Mouse (Mus musculus) midbrain, embryonic 13.5 days (tissue): ENCODE results near the gene Fignl2. TPM values are rescaled to one million over a fixed set of nuclear protein-coding genes. Genes with fewer than 3 reads are reported as not detected.

Source experiments
- ATAC-seq: fragments of 200-750 bp; cut with Nextera tagmentation; 2 replicates; pipeline ENCODE4 v1.8.0; 2017; ENCODE audit warnings: mild to moderate bottlenecking, moderate TSS enrichment, moderate library complexity
- H3K27ac ChIP-seq: fragments of 300-500 bp; sonication (generic); 2 replicates; pipeline ENCODE4 v1.5.1; 2015; ENCODE audit warnings: inconsistent platforms, mild to moderate bottlenecking, moderate library complexity
- H3K27me3 ChIP-seq: fragments of 300-500 bp; sonication (generic); 2 replicates; pipeline ENCODE4 v1.6.1; 2015; ENCODE audit warnings: mild to moderate bottlenecking, inconsistent platforms
- H3K36me3 ChIP-seq: fragments of 300-500 bp; sonication (generic); 2 replicates; pipeline ENCODE4 v1.6.1; 2015; ENCODE audit warnings: mild to moderate bottlenecking, inconsistent platforms
- H3K4me1 ChIP-seq: fragments of 300-500 bp; sonication (generic); replicated peaks from 2 replicates; pipeline ENCODE4 v1.6.1; 2015; ENCODE audit warnings: inconsistent platforms
- H3K4me2 ChIP-seq: fragments of 300-500 bp; sonication (generic); replicated peaks from 2 replicates; pipeline ENCODE4 v1.6.1; 2015; ENCODE audit warnings: moderate library complexity, mild to moderate bottlenecking, inconsistent platforms
- H3K4me3 ChIP-seq: fragments of 300-500 bp; sonication (generic); replicated peaks from 2 replicates; pipeline ENCODE4 v1.5.1; 2015; ENCODE audit warnings: mild to moderate bottlenecking, inconsistent platforms
- H3K9ac ChIP-seq: fragments of 300-500 bp; sonication (generic); replicated peaks from 2 replicates; pipeline ENCODE4 v1.6.1; 2015; ENCODE audit warnings: mild to moderate bottlenecking, inconsistent platforms
- H3K9me3 ChIP-seq: fragments of 300-500 bp; sonication (generic); 2 replicates; pipeline ENCODE4 v1.6.1; 2016; ENCODE audit warnings: mild to moderate bottlenecking, inconsistent platforms
- WGBS: fragments of 180-500 bp; shearing (Covaris S2); methylation state at CpG from one replicate; pipeline ENCODE4 v1.1.7; 2015; 5-methylcytosine and 5-hydroxymethylcytosine counted together
- polyA plus RNA-seq: library from polyadenylated mRNA; unstranded; fragments of >200 nt; fragmentation: Nextera tagmentation; extraction: Ambion mirVana; gene quantifications from 2 replicates; pipeline ENCODE4 v1.2.1, GENCODE M21; 2015

Fignl2 gene
- polyA plus RNA-seq, 1 experiment from 2014 or later = 0.11 TPM

GRCm38 (mm10) chr15:101076071-101077000, 2.0 kb downstream of the Fignl2 start:
- Histone ChIP-seq H3K9me3 (no peaks in the 10 kb centered on the region), H3K4me1 (peaks cover 58% of the 10 kb centered on the region), H3K36me3 (no peaks in the 10 kb centered on the region), H3K9ac (peak overlapping the region; percentile 77), H3K27ac (peak overlapping the region; percentile 83), H3K4me3 (peak overlapping the region; percentile 65), H3K4me2 (peak overlapping the region; percentile 84), H3K27me3 (peaks cover 19% of the 10 kb centered on the region)
- 5% methylated on average over 26 of the region's 26 CpGs for WGBS
- ATAC-seq = peak; percentile 38

GRCm38 (mm10) chr15:101075656-101076055, 2.7 kb downstream of the Fignl2 start:
- Histone ChIP-seq H3K4me3 (peak overlapping the region; percentile 65), H3K4me1 (peaks cover 65% of the 10 kb centered on the region), H3K4me2 (peak overlapping the region; percentile 84), H3K9ac (no peak overlapping the region), H3K9me3 (no peaks in the 10 kb centered on the region), H3K27me3 (peaks cover 15% of the 10 kb centered on the region), H3K36me3 (no peaks in the 10 kb centered on the region), H3K27ac (peak overlapping the region; percentile 83)
- no peak for ATAC-seq
- WGBS = 24% methylated on average over 5 of the region's 5 CpGs

GRCm38 (mm10) chr15:101075150-101075549, 3.2 kb downstream of the Fignl2 start:
- 0 out of 2 replicates have a peak overlapping the region, but pooled peaks have one; percentile 9 for H3K27ac ChIP-seq
- H3K4me1 ChIP-seq = peaks cover 67% of the 10 kb centered on the region
- 69% methylated on average over 4 of the region's 4 CpGs for whole genome bisulfite sequencing
- H3K36me3 ChIP-seq = no peaks in the 10 kb centered on the region
- H3K4me3 ChIP-seq = no peak overlapping the region
- H3K27me3 ChIP-seq = peaks cover 12% of the 10 kb centered on the region; the same call in 1 of the 2 replicates
- no peaks in the 10 kb centered on the region for H3K9me3 ChIP-seq
- no peak for ATAC-seq
- H3K9ac ChIP-seq = no peak overlapping the region
- H3K4me2 ChIP-seq = peak overlapping the region; percentile 84

- no peaks in the 10 kb centered on the region for H3K9me3 ChIP-seq
- ATAC-seq = no peak
- H3K4me1 ChIP-seq = peaks cover 69% of the 10 kb centered on the region
- no peaks in the 10 kb centered on the region for H3K36me3 ChIP-seq
- no peak overlapping the region for H3K27ac ChIP-seq
- WGBS = 76% methylated on average over 5 of the region's 5 CpGs
- no peak overlapping the region for H3K9ac ChIP-seq
- 0 out of 2 replicates have a peak, but pooled peaks cover 3% of the 10 kb centered on the region for H3K27me3 ChIP-seq
- no peak overlapping the region for H3K4me2 ChIP-seq
- no peak overlapping the region for H3K4me3 ChIP-seq
Measured at GRCm38 (mm10) chr15:101074067-101074466, 4.3 kb downstream of the Fignl2 start.

- Histone ChIP-seq H3K9me3 (no peaks in the 10 kb centered on the region), H3K9ac (no peak overlapping the region), H3K4me2 (no peak overlapping the region), H3K4me1 (peaks cover 71% of the 10 kb centered on the region), H3K27ac (no peak overlapping the region), H3K4me3 (no peak overlapping the region), H3K36me3 (no peaks in the 10 kb centered on the region), H3K27me3 (0 out of 2 replicates have a peak, but pooled peaks cover 3% of the 10 kb centered on the region)
- 76% methylated on average over 2 of the region's 2 CpGs for WGBS
- ATAC-seq = no peak
Measured at GRCm38 (mm10) chr15:101072736-101073135, 5.6 kb downstream of the Fignl2 start.

GRCm38 (mm10) chr15:101070762-101071161, 7.6 kb downstream of the Fignl2 start:
- 30% methylated on average over 5 of the region's 5 CpGs for WGBS
- no peaks in the 10 kb centered on the region for H3K36me3 ChIP-seq
- no peak overlapping the region for H3K9ac ChIP-seq
- H3K4me1 ChIP-seq = peaks cover 71% of the 10 kb centered on the region
- 0 out of 2 replicates have a peak, but pooled peaks cover 3% of the 10 kb centered on the region for H3K27me3 ChIP-seq
- no peak overlapping the region for H3K4me2 ChIP-seq
- no peaks in the 10 kb centered on the region for H3K9me3 ChIP-seq
- no peak overlapping the region for H3K4me3 ChIP-seq
- no peak overlapping the region for H3K27ac ChIP-seq
- no peak for ATAC-seq

- H3K27ac ChIP-seq = peak overlapping the region; percentile 48; the same call in 1 of the 2 replicates
- H3K9me3 ChIP-seq = no peaks in the 10 kb centered on the region
- H3K4me2 ChIP-seq = no peak overlapping the region
- no peaks in the 10 kb centered on the region for H3K36me3 ChIP-seq
- H3K4me1 ChIP-seq = peaks cover 72% of the 10 kb centered on the region
- H3K27me3 ChIP-seq = 0 out of 2 replicates have a peak, but pooled peaks cover 3% of the 10 kb centered on the region
- WGBS = 44% methylated on average over 9 of the region's 9 CpGs
- peak overlapping the region; percentile 29; the same call in 1 of the 2 replicates for H3K9ac ChIP-seq
- no peak overlapping the region for H3K4me3 ChIP-seq
- ATAC-seq = no peak
Measured at GRCm38 (mm10) chr15:101069641-101070190, 8.7 kb downstream of the Fignl2 start.

- H3K4me1 ChIP-seq = peaks cover 73% of the 10 kb centered on the region
- H3K27me3 ChIP-seq = 0 out of 2 replicates have a peak, but pooled peaks cover 3% of the 10 kb centered on the region
- no peak overlapping the region for H3K4me2 ChIP-seq
- H3K9ac ChIP-seq = no peak overlapping the region
- WGBS = 53% methylated on average over 4 of the region's 4 CpGs
- no peak overlapping the region for H3K4me3 ChIP-seq
- H3K36me3 ChIP-seq = no peaks in the 10 kb centered on the region
- H3K27ac ChIP-seq = 0 out of 2 replicates have a peak overlapping the region, but pooled peaks have one; percentile 58
- ATAC-seq = no peak
- no peaks in the 10 kb centered on the region for H3K9me3 ChIP-seq
Measured at GRCm38 (mm10) chr15:101068671-101069070, 9.7 kb downstream of the Fignl2 start.

GRCm38 (mm10) chr15:101068029-101068428, 10.3 kb downstream of the Fignl2 start:
- Histone ChIP-seq H3K9ac (no peak overlapping the region; the same call in 1 of the 2 replicates), H3K4me1 (peaks cover 72% of the 10 kb centered on the region), H3K4me3 (no peak overlapping the region), H3K9me3 (no peaks in the 10 kb centered on the region), H3K27ac (peak overlapping the region; percentile 58; the same call in 1 of the 2 replicates), H3K4me2 (no peak overlapping the region), H3K27me3 (0 out of 2 replicates have a peak, but pooled peaks cover 3% of the 10 kb centered on the region), H3K36me3 (no peaks in the 10 kb centered on the region)
- WGBS = 35% methylated on average over 3 of the region's 3 CpGs
- ATAC-seq = no peak

- Histone ChIP-seq H3K36me3 (no peaks in the 10 kb centered on the region), H3K27me3 (0 out of 2 replicates have a peak, but pooled peaks cover 3% of the 10 kb centered on the region), H3K27ac (peak overlapping the region; percentile 74), H3K4me2 (0 out of 2 replicates have a peak overlapping the region, but pooled peaks have one; percentile 11), H3K9me3 (no peaks in the 10 kb centered on the region), H3K9ac (no peak overlapping the region; the same call in 1 of the 2 replicates), H3K4me1 (peaks cover 80% of the 10 kb centered on the region), H3K4me3 (no peak overlapping the region)
- peak; percentile 59 for ATAC-seq
- WGBS = 8% methylated on average over 7 of the region's 9 CpGs
Measured at GRCm38 (mm10) chr15:101066920-101067696, 11.3 kb downstream of the Fignl2 start.

- Histone ChIP-seq H3K27ac (peak overlapping the region; percentile 66), H3K36me3 (no peaks in the 10 kb centered on the region), H3K9me3 (no peaks in the 10 kb centered on the region), H3K9ac (0 out of 2 replicates have a peak overlapping the region, but pooled peaks have one; percentile 25), H3K27me3 (no peaks in the 10 kb centered on the region), H3K4me2 (no peak overlapping the region), H3K4me3 (no peak overlapping the region), H3K4me1 (peaks cover 83% of the 10 kb centered on the region)
- WGBS = 6% methylated on average over 6 of the region's 6 CpGs
- ATAC-seq = peak; percentile 44
Measured at GRCm38 (mm10) chr15:101066364-101066847, 12.0 kb downstream of the Fignl2 start.
